Mouse (Mus musculus) spleen, embryonic (tissue): ENCODE data around the gene Cln6.
"Not testable (repeated sequence)": the region's sequence is repeated elsewhere in the genome, so short reads cannot be mapped to it uniquely, and the experiment has no call there.

Source experiments
- CTCF ChIA-PET: fragments of 350-600 bp; sonication (Branson Sonifier 250); formaldehyde crosslinking; loops from one replicate; lab custom pipeline; 2022; lab: Charles Lee

The Cln6 gene

DNA sequence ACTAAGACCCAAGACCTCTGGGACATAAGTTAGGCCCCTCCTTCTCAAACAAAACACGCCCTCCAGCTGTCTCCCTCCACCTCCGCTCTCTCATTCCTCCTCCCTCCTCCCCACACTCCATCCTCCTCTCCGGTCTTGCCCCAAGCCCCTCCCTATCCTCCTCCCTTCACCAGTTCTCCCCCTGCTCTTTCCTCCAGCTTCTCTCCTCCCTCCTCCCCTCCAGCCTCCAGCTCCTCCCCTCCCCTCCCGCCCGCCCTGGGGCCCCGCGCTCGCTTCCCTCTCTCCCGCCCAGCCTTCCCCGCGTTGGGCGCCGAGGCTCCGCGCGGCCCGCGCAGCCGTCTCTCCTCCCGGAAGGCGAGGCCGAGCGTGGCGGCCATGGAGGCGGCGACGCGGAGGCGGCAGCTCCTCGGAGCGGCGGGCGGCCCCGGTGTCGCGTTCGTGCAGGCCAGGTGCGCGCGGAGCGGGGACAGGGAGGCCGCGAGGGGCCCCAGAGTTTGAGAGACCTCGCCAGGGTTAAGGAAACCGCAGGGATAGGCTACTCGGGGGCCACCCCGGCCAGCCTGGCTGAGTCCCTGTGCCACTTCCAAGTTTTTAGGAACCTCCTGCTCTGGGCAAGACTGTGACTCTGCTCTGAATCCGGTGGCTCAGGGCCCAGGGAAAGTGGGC lies at the start of gene Cln6:
TSS of gene Cln6 (plus strand) at position 280 of the 666 bp plus-strand sequence.
- CTCF ChIA-PET, result interaction anchor here (0.7 kb wide), 1 partner anchor 11 kb away, joined by 4 read pairs; no protein-coding TSS in a partner anchor

DNA sequence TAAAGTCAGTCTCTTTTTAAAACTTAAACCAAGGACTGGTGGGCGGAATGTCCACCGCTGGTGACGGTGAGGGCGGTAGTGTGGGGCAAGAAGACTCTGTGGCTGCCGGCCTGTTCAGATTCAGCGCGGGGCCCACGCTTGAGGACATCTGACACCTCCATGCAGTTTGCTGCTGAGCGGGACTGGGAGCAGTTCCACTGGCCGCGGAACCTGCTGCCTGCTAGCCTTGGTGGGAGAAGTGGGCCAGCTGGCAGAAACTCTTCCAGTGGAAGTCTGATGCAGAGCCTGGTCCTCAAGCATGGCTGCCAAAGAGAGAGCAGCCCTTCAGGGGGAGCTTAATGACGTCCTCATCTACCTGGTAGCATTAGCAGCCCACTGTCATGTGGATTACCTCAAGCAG lies 48.7 kb upstream of the Cln6 start:
- CTCF ChIA-PET, result no interaction called here

DNA sequence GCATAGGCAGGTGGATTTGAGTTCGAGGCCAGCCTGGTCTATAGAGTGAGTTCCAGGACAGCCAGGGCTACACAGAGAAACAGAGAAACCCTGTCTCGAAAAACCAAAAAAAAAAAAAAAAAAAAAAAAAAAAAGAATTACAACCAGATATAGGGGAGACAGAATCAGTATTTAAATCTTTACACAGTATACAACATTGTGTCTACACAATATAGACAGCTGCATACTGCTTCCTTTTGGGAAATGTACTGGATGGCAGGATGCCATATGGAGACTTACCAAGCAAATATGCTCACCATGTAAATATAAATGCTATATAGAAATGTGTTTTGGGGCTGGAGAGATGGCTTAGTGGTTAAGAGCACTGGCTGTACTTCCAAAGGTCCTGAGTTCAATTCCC lies 39.4 kb upstream of the Cln6 start:
- CTCF ChIA-PET, result not testable (repeated sequence)

DNA sequence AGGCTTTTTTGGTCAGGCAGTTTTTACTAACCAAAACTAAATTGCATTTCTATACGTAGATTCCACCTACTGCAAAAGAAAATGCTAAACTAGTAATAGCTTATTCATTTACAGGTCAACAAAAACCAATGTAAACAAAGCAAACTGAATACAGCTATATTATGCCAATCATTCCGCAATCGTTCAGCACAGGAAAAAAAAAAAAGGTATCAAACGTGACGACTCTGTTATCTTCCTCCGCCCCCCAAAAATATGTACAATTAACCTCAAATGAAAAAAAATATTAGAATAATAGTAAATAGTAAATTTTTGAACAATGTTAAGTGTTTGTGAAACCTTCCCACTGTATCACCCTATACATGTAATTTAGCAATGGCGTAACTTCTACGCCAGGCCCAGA lies 28.5 kb upstream of the Cln6 start:
- CTCF ChIA-PET, result interaction anchor here (1.2 kb wide), 1 partner anchor 18 kb away, joined by 4 read pairs; no protein-coding TSS in a partner anchor

DNA sequence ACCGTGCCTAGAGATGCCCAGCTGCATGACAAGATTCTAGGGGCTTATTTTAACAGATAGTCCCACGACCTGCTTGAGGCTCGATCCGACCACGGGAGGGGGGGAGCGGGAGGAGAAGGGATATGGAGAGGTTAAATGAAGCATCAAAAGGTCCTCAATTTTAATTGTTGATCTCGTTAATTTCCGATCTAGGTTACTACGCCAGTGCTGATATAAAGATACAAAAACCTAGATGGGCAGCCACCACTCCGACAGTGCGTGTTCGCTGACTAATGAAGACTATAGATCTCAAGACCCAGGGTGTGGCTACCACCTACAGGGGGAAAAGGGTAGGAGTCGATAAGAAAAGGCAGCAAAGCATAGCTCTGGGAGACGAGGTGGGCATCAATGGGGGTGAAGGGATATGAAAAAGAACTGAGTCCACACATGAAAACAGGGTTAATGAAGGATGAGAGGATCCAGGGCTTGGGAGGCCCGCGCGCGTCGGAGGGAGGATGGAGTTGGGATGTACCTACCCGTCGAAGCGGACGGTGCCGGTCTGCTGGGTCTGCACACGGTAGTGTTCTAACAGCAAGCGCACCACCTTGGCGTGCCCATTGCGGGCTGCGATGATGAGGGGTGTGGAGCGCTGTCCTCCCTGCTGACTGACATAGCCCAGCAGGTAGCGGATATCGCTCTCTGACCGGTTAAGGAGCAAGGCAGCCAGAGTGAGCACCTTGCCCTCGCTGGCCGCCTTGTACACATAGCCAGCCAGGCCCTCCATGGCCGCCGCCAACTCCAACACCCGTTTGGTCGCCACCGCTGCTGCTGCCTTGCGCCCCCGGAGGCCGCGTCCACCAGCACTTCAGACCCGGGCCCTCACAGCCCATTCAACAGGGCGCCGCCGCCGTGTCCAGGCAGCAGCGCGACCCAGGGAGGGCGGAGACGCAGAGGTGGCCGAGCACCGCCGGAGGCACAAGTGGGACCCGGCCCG lies 27.8 kb upstream of the Cln6 start:
- CTCF ChIA-PET, result interaction anchor here (0.6 to 1.2 kb wide), 2 partner anchors 18 to 97 kb away, joined by 4 to 6 read pairs; no protein-coding TSS in a partner anchor

DNA sequence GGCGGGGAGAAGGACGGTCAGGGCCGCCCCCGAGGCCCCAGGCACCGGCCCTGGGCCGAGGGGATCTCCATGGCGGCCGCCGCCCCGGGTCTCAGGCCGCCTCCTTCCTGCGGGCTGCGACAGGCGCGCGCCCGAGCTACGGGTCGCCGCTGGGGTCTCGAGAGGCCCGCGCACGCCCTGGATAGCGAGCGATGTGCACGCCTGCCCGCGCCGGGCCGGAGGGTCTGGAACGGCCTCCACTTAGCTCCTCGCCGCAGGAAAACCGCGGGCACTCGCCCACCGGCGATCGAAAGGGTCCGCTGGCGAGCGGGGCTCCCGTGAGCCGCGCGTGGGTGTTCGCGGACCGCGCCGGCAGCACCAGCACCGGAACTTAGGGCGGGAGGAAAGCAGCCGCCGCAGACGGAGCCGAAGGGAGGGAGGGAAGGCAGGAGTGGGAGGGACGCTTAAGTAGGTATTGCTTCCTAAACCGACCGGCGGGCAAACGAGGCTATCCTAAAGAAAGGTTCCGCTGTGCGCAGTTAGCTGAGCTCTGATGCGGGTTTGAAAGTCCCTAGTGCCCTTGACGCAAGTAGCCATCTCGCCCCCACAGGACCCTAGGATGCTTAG lies 27.0 kb upstream of the Cln6 start, which contains the start of gene Fem1b:
TSS of gene Fem1b (minus strand) at position 419 of the 606 bp plus-strand sequence.
- CTCF ChIA-PET, result interaction anchor here (0.6 kb wide), 1 partner anchor 98 kb away, joined by 6 read pairs; no protein-coding TSS in a partner anchor

DNA sequence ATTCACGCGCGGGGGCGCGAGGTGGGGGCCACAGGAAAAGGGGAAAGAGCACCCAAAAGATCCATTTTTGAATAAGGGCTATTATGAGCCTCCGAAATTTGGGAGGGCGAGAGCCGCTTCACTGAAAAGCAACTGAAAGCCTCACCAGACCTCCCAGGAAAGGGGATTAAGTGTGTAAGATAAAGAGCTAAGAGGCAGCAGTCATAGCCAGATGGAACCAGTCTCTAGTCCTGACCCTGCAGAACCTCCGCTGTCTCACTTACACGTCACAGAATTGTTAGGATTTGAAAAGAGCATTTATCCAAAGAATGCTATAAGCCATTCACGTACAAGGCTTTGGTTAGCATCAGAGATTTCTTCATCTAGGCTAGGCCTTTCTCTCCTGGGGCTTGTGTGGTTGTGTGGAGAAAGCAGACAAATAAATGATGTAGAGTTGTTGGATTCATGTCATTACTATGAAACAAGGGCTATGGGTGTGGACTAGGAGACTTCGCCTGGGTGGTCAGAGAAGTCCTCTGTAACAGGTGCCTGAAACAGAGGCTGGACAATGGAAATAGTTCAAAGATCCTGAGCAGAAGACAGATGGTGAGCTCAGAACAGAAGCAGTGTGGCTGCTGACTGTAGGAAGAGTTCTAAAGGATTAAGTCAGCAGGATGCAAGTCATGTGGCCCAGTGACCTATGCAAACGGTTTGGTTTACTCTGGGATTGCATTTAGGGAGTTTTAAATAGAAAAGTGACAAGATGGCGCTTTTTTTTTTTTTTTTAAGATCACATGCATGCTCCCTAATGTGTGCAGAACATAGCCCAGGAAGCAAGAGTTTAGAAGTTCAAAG lies 26.2 kb upstream of the Cln6 start:
- CTCF ChIA-PET, result no interaction called here

DNA sequence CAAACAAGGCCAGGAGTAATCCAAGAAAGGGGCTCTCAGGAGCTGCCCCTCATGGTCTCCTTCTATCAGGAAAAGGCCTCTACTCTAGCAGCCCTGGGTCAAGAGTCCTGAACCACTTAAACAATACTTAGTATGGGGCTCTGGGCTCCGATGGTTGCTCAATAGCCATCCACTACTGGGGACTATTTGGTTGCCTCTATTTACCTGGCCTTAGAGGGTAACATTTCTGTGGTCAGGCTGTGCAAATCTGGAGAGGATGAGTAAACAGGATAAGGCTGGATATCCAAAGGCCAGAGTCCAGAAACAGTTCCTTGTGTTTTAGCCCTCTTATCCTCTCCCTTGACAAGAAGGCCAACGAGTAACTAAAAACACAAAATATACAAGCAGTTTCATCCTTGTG lies 23.8 kb upstream of the Cln6 start:
- CTCF ChIA-PET, result no interaction called here

DNA sequence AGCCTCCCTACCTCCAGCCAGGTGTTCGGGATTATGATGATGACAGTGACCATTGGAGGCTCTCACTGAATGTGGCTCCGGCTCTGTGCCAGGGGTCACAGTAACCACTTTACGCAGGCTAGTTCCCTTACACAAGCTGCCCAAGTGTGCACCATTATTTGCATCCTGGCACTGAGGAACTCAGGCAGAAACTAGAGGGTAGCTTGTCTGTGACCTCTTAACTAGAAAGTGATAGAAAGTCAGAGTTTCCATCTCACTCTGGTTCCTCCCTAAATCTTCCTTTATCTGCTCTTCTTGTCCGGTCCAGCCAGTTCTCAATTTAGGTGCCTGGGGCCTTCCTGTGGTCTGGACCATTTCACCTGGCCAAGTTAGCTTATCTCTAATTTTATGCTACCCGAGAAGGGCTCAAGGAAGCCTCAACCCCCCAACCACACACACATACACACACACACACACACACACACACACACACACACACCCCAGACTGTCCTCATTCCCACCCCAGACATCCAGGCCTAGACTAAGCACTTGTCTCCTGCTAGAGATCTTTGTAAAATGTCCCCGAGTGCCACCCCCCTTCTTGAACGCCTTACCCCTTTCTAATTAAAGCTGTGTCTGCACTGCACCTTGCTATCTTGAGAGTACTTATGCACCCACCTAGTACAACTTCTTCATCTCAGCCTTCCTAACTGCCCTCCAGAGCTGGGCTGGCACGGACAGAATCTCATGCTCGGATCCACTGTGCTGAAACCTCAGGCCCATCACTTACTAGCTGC lies 22.1 kb upstream of the Cln6 start:
- CTCF ChIA-PET, result interaction anchor here (0.6 to 0.8 kb wide), 2 partner anchors 10 to 12 kb away, joined by 3 to 4 read pairs; no protein-coding TSS in a partner anchor

DNA sequence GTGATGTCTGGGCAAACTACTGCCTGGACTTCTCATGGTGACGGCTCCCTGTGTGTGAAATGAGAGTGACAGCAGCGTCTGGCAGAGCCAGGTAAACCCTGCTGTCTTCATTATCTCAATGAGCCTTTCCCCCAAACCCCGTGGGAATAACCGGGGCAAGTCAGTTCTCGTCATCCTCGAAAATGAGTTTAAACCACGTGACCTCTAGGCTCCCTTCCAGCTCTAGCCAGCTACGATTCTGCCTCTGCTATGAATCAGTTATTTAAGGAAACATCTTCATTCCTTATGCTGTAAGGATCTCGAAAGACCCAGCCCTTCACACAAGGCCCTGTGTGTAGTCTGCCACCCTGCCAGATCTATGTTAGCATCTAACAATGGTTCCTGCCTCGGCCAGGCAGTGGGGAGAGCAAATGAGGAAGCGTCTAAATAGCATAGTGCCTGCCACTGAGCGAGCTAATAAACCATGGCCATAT lies 21.4 kb upstream of the Cln6 start:
- CTCF ChIA-PET, result interaction anchor here (0.8 kb wide), 1 partner anchor 11 kb away, joined by 3 read pairs; no protein-coding TSS in a partner anchor

DNA sequence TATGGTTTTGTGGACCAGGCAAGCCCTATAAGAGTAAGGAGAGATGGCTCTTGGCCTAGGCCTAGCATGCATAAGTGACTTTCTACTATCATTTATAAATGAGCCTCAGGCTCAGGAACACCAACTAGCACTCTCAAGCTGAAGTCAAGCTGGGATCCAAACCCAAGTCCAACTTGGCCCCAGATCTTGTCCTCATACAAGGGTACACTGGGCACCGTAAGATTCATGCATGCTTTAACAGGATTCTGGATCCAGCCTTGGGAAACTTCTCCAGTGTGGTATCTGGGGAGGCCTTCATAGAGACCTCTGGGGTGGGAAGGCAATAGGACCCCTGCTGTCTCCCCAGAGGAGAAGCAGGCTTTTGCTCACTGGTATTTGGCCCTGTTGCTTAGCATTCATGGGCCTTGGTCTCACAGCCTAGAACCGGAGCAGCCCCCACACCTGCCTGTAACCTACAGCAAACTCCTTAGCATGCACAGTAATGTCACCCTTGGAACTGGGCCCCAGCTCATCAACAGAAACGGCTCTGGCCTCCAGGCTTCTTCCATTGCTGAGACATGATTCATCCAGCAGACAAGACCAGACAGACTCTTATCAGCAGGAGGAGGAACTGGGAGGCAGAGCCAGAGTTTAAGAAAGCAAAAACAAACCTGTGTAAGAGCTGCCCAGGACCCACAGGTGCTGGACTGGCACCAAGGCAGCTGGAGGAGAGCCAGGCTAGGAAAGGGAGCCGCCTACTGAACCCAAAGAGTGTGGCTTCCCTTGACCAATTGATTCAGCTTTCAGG lies 20.6 kb upstream of the Cln6 start:
- CTCF ChIA-PET, result no interaction called here

DNA sequence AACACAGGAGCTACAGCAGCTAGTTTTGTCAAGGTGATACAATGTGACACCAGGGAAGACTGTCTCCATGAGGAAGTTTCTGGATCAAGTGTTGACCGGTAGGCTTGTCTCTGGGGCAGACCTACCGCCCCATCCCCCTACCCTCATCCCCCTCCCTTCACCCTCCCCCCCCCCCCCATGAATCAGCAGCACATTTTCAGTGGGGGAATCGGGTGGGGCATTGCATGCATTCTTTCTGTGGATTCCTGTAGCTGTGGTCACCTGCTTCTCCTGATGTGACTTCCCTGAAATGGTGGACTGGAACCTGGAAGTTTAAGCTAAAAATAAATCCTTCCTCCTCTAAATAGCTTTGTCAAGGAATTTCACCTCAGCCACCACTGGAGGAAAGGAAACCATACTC lies 19.1 kb upstream of the Cln6 start:
- CTCF ChIA-PET, result interaction anchor here (0.7 kb wide), 2 partner anchors 70 to 79 kb away, joined by 7 to 9 read pairs; no protein-coding TSS in a partner anchor

DNA sequence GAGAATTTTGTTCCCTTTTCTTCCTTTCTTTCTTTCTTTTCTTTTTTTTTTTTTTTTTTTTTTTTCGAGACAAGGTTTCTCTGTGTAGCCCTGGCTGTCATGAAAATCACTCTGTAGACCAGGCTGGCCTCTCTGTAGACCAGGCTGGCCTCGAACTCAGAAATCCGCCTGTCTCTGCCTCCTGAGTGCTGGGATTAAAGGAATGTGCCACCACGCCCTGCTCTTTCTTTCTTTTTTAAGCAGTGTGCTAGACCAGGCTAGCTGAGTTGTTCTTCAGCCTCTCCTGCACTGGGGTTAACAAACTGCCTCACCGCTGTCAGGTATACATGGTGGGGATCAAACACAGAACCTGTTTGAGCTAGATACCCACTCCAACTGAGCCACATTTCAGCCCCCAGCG lies 18.7 kb upstream of the Cln6 start:
- CTCF ChIA-PET, result interaction anchor here (0.7 kb wide), 1 partner anchor 80 kb away, joined by 9 read pairs; no protein-coding TSS in a partner anchor

DNA sequence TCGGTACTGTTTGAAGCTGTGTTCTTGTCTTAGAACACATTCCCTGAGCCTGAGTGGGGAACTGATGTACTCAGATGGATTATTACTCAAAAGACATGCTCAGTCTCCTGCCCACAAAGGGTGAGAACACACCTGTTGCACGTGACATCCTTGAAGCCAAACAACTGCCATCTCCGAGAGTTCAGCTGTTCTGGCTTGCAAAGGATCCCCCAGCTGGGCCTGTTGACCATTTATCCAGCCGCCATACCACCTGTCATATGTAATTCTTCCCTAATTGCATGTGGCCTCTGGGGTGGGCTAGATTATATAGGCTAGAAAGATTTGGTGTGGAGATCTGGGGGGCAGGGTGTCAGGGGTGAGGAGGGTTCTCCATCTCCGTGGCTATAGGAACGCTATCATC lies 17.8 kb upstream of the Cln6 start:
- CTCF ChIA-PET, result no interaction called here

DNA sequence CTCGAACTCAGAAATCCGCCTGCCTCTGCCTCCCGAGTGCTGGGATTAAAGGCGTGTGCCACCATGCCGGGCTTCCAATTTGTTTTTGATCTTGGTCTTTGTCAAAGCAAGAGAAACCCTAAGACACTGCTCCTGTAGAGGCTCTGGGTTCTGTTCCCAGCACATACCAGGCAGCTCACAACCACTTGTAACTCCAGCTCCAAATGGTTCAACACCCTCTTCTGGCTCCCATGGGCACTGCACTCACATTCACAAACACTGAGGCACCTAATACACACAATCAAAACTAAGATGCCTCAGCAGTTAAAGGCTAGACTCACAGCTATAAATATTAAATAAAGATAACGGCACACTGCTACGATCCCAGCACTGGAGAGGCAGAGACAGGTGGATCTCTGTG lies 16.8 kb upstream of the Cln6 start:
- CTCF ChIA-PET, result interaction anchor here (0.6 kb wide), 1 partner anchor 79 kb away, joined by 6 read pairs; no protein-coding TSS in a partner anchor

DNA sequence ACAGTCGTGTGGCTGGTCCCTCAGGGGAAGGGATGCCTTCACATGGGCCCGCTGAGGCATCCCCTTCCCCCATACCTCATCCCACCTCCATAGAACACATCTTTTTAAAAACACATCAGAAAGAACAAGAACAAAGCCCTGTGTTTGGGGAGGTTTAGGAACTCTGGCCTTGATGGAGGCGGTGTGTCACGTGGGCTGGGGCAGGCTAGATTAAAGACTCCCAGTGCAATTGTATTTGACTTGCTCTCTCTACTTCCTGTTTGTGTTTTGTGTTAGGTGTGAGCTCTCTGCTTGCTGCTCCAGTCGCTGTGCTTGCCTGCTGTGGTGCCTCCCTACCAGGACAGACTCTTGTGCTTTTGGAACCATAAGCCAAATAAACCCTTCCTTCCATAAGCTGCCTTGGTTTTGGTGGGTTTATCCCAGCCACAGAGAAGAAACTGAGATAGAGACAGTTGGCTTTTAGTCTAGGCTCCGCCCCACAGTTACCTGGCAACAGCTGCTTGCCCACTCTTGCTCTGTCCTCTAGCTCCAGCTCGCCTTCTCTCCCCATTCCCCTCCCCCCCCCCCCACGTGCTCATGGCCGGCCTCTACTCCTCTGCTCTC lies 12.7 kb upstream of the Cln6 start:
- CTCF ChIA-PET, result interaction anchor here (0.8 kb wide), 1 partner anchor 10 kb away, joined by 4 read pairs; no protein-coding TSS in a partner anchor

DNA sequence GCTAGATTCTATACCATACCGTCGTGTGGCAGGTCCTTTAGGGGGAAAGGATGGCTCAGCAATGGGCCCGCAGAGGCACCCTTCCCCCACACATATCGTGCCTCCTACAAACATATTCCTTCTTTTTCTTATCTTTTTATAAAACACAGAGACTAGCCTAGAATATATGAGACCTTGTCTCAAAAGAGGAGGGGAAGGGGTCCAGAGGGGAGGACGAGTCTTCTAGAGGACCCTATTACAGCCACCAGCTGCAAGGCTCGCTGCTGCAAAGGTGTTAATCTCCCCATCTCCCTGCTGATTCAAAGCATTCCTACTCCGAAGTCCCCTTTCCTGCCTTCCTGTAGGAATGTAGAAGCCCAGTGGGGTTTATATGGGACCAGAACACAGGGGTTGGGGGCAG lies 12.1 kb upstream of the Cln6 start:
- CTCF ChIA-PET, result interaction anchor here (0.8 kb wide), 1 partner anchor 10 kb away, joined by 4 read pairs; no protein-coding TSS in a partner anchor
